Mouse (Mus musculus): ENCODE data around the gene Tcea3.

DNA sequence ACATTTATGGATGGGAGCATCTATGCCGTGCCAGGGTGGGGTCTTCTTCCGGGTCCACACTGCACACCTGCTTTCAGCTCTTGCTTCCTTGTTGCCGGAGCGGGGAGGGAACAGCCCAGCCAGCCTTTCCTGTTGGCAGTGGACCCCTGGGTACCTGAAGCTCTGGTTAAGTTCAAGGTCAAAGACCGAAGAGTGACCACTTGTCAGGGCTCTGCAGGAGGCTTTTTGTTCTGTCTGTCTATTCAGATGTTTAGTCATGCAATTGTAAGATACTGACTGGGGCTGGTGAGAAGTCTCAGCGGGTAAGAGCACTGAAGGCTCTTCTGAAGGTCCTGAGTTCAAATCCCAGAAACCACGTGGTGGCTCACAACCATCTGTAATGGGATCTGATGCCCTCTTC is 48.7 kb upstream of the Tcea3 start:
- TF ChIP-seq POLR2A (IDR thresholded peaks at IDR 0.05; ENCODE audit: insufficient read depth, low read length) = no peak
- TF ChIP-seq EP300 (IDR thresholded peaks at IDR 0.05; ENCODE audit: insufficient read depth, low read depth, low read length) = peak; percentile 46; the same call in 1 of the 2 replicates
- no peak for TF ChIP-seq CTCF (IDR thresholded peaks at IDR 0.05; ENCODE audit: low read depth, low read length)
